Comparison of ENCODE assay signal across 18 mouse cellular contexts in genomic region chr2:42638969-42639368, GRCm38 (mm10). TPM values are rescaled to one million over a fixed set of nuclear protein-coding genes. Genes with fewer than 3 reads are reported as not detected.
A peak's percentile ranks its signal among the peaks of the same experiment; 100 is the strongest.
DNase-seq lines count a peak whose midpoint lies in the region; ATAC-seq and TF ChIP-seq lines count a peak whose summit lies in the region.
"Had no signal": no experiment of that assay in that cellular context is flagged by ENCODE, and none has a peak within 500 bp of the region (broad histone marks: within the 10 kb centered on the region; RNA-seq: fewer than 3 reads in every experiment).

No protein-coding gene starts in this region.

- H3K4me1 ChIP-seq in cerebellum, adult 2 months (ENCODE audit: control insufficient read depth, insufficient read depth, low read length) = no peaks in the 10 kb centered on the region
- H3K4me1 ChIP-seq in liver, embryonic 11.5 days (replicated peaks; ENCODE audit: control insufficient read depth, insufficient read depth, low read length) = no peaks in the 10 kb centered on the region
- H3K4me1 ChIP-seq: embryonic facial prominence, embryonic 12.5 days; liver, embryonic 15.5 days; neural tube, embryonic 12.5 days had no signal

- no peak overlapping the region for H3K4me2 ChIP-seq in liver, embryonic 11.5 days
- H3K4me2 ChIP-seq: embryonic facial prominence, embryonic 12.5 days; liver, embryonic 15.5 days; neural tube, embryonic 12.5 days had no signal

- DNase-seq in cerebellum, adult 2 months = peak; percentile 42 to 56
- no peak for DNase-seq in cerebellum, adult 9-10 months
- DNase-seq in adrenal gland, postnatal 14 days = peak; percentile 18
- DNase-seq in frontal cortex, postnatal 36 days (ENCODE audit: low spot score in 2 of 2) = peak; percentile 64 to 73
- peak; percentile 82 for DNase-seq in right cerebral cortex, adult 18-20 months
- no peak for DNase-seq in liver, embryonic 11.5 days (ENCODE audit: low spot score)
- DNase-seq in heart, postnatal 36 days = no peak
- DNase-seq in thymus, postnatal 36 days = no peak
- DNase-seq: heart, postnatal 10 days; lung, postnatal 36 days; midbrain, embryonic 14.5 days; retina, postnatal 1 day had no signal

- no peaks in the 10 kb centered on the region for H3K36me3 ChIP-seq in liver, embryonic 11.5 days (ENCODE audit: control insufficient read depth, insufficient read depth, low read length)
- H3K36me3 ChIP-seq: embryonic facial prominence, embryonic 12.5 days; G1E; liver, embryonic 15.5 days; neural tube, embryonic 12.5 days had no signal

- 90% methylated on average over 2 of the region's 2 CpGs for WGBS in cerebellum, adult 2 months
- 90% methylated on average over 2 of the region's 2 CpGs for WGBS in liver, embryonic 11.5 days

- H3K9ac ChIP-seq in liver, embryonic 11.5 days (ENCODE audit: low read depth, low read length) = no peak overlapping the region
- H3K9ac ChIP-seq: embryonic facial prominence, embryonic 12.5 days; liver, embryonic 15.5 days; neural tube, embryonic 12.5 days had no signal

- H3K9me3 ChIP-seq in liver, embryonic 11.5 days (ENCODE audit: control insufficient read depth, low read length) = no peaks in the 10 kb centered on the region
- H3K9me3 ChIP-seq: embryonic facial prominence, embryonic 12.5 days; G1E; liver, embryonic 15.5 days; neural tube, embryonic 12.5 days had no signal

- intact Hi-C loops in heart, postnatal 36 days (cut with DNase I) = no loop called here

- no peaks in the 10 kb centered on the region for H3K27me3 ChIP-seq in cerebellum, adult 2 months (ENCODE audit: control insufficient read depth, insufficient read depth, low read length)
- no peaks in the 10 kb centered on the region for H3K27me3 ChIP-seq in liver, embryonic 11.5 days (replicated peaks; ENCODE audit: control insufficient read depth, insufficient read depth, low read length)
- H3K27me3 ChIP-seq: embryonic facial prominence, embryonic 12.5 days; liver, embryonic 15.5 days; neural tube, embryonic 12.5 days had no signal

- H3K4me3 ChIP-seq in cerebellum, adult 2 months (replicated peaks; ENCODE audit: insufficient read depth, low read depth, low read length) = no peak overlapping the region
- no peak overlapping the region for H3K4me3 ChIP-seq in liver, embryonic 11.5 days (ENCODE audit: low read depth, low read length)
- H3K4me3 ChIP-seq: embryonic facial prominence, embryonic 12.5 days; liver, embryonic 15.5 days; neural tube, embryonic 12.5 days had no signal

- TF ChIP-seq CTCF in cerebellum, adult 2 months (IDR thresholded peaks at IDR 0.05; ENCODE audit: borderline replicate concordance, insufficient read depth, low read depth, low read length) = no peak

- ATAC-seq in liver, embryonic 11.5 days (replicated peaks; ENCODE audit: low FRiP score) = no peak

- peak overlapping the region; percentile 2; the same call in 1 of the 2 replicates for H3K27ac ChIP-seq in cerebellum, adult 2 months (ENCODE audit: insufficient read depth, low read length)
- no peak overlapping the region for H3K27ac ChIP-seq in liver, embryonic 11.5 days (ENCODE audit: low read depth, low read length)
- H3K27ac ChIP-seq: embryonic facial prominence, embryonic 12.5 days; kidney, postnatal 0 days; liver, embryonic 15.5 days; neural tube, embryonic 12.5 days had no signal

- no peak for TF ChIP-seq POLR2A in cerebellum, adult 2 months (IDR thresholded peaks at IDR 0.05; ENCODE audit: borderline replicate concordance, insufficient read depth, low read length)

RNA-seq across cellular contexts. Expression of gene Lrp1b, which starts 14.5 kb away (rescaled TPM):
- polyA plus RNA-seq in cerebellum, adult 2 months (2012; rRNA removed) = 13.7 and 13.9 TPM in 2 replicates
- 2.4 and 2.6 TPM in 2 replicates for total RNA-seq in adrenal gland, postnatal 14 days (2021)
- polyA plus RNA-seq in liver, embryonic 11.5 days (2014; fragmentation: Nextera tagmentation; extraction: Ambion mirVana) = not detected in 2 replicates
- total RNA-seq in heart, postnatal 36 days (2021) = under 1 TPM; 0.42 to 0.73 TPM
- polyA plus RNA-seq: C2C12; G1E; liver, embryonic 15.5 days had no signal

Comparison
In these comparisons a context has a peak if more than half of its experiments do, and no peak if none do; other contexts are left out.
1. DNase-seq: peak in cerebellum, adult 2 months (2 of 2), adrenal gland, postnatal 14 days (single experiment), frontal cortex, postnatal 36 days (2 of 2) and right cerebral cortex, adult 18-20 months (single experiment); none in cerebellum, adult 9-10 months (single experiment), liver, embryonic 11.5 days (single experiment), heart, postnatal 36 days (0 of 2) and thymus, postnatal 36 days (0 of 2).